Mouse (Mus musculus): Measurements from ENCODE around the gene Grtp1.

- TF ChIP-seq POLR2A (IDR thresholded peaks at IDR 0.05; ENCODE audit: borderline replicate concordance, control insufficient read depth, low read depth, low read length) (no peak), CTCF (IDR thresholded peaks at IDR 0.05; ENCODE audit: control insufficient read depth, insufficient read depth, low read length) (no peak)
Measured at GRCm38 (mm10) chr8:13170510-13170909, 29.9 kb downstream of the Grtp1 start.

Data from bone marrow, adult 2 months (tissue).